Mouse (Mus musculus) liver, postnatal 0 days (tissue): ENCODE measurements around the gene Dnajc6. TPM values are rescaled to one million over a fixed set of nuclear protein-coding genes. Genes with fewer than 3 reads are reported as not detected.

Experiments
- ATAC-seq: fragments of 200-750 bp; cut with Nextera tagmentation; 2 replicates; pipeline ENCODE4 v1.8.0; 2017; ENCODE audit warnings: mild to moderate bottlenecking, moderate library complexity
- DNase-seq: peaks from one replicate; pipeline ENCODE4 v3.0.0-alpha.2; 2016
- H3K27ac ChIP-seq: fragments of 300-500 bp; sonication (generic); 2 replicates; pipeline ENCODE4 v1.5.1; 2014; ENCODE audit warnings: antibody characterized with exemption, moderate library complexity, mild to moderate bottlenecking, low read depth
- H3K27me3 ChIP-seq: fragments of 300-500 bp; sonication (generic); 2 replicates; pipeline ENCODE4 v1.6.1; 2014; ENCODE audit warnings: low read length, control low read depth, mixed read lengths; ENCODE audit not compliant: insufficient read depth
- H3K36me3 ChIP-seq: fragments of 300-500 bp; sonication (generic); replicated peaks from 2 replicates; pipeline ENCODE4 v1.6.1; 2014; ENCODE audit warnings: mild to moderate bottlenecking, control low read depth, low read length, moderate library complexity, mixed read lengths; ENCODE audit not compliant: insufficient read depth
- H3K4me1 ChIP-seq: fragments of 300-500 bp; sonication (generic); 2 replicates; pipeline ENCODE4 v1.6.1; 2014; ENCODE audit warnings: antibody characterized with exemption, mild to moderate bottlenecking, control low read depth; ENCODE audit not compliant: insufficient read depth
- H3K4me2 ChIP-seq: fragments of 300-500 bp; sonication (generic); 2 replicates; pipeline ENCODE4 v1.6.1; 2014; ENCODE audit warnings: low read depth, mild to moderate bottlenecking, low read length, moderate library complexity, mixed read lengths
- H3K4me3 ChIP-seq: fragments of 300-500 bp; sonication (generic); 2 replicates; pipeline ENCODE4 v1.5.1; 2014; ENCODE audit warnings: low read depth, low read length
- H3K9ac ChIP-seq: fragments of 300-500 bp; sonication (generic); replicated peaks from 2 replicates; pipeline ENCODE4 v1.6.1; 2014; ENCODE audit warnings: mild to moderate bottlenecking, moderate library complexity
- H3K9me3 ChIP-seq: fragments of 300-500 bp; sonication (generic); 2 replicates; pipeline ENCODE4 v1.6.1; 2016; ENCODE audit warnings: mild to moderate bottlenecking, control low read depth, low read length, mixed read lengths
- CTCF ChIP-seq: sonication (generic); IDR thresholded peaks from 2 replicates; pipeline ENCODE4 v1.5.1; 2016; ENCODE audit warnings: antibody characterized with exemption, low read depth
- EP300 ChIP-seq: IDR thresholded peaks from 2 replicates; pipeline ENCODE4 v1.6.1; 2016; ENCODE audit warnings: antibody characterized with exemption, low read depth, mild to moderate bottlenecking
- WGBS: fragments of 180-500 bp; shearing (Covaris S2); extraction: QIAGEN DNeasy Blood & Tissue Kit; methylation state at CpG from one replicate; pipeline ENCODE4 v1.1.7; 2014; ENCODE audit not compliant: insufficient replicate concordance; 5-methylcytosine and 5-hydroxymethylcytosine counted together
- polyA plus RNA-seq: library from polyadenylated mRNA; unstranded; fragments of >200 nt; fragmentation: Nextera tagmentation; extraction: Ambion mirVana; gene quantifications from 2 replicates; pipeline ENCODE4 v1.2.1, GENCODE M21; 2015

Gene Dnajc6
- polyA plus RNA-seq, 1 experiment from 2014 or later, result 0.16 TPM

DNA sequence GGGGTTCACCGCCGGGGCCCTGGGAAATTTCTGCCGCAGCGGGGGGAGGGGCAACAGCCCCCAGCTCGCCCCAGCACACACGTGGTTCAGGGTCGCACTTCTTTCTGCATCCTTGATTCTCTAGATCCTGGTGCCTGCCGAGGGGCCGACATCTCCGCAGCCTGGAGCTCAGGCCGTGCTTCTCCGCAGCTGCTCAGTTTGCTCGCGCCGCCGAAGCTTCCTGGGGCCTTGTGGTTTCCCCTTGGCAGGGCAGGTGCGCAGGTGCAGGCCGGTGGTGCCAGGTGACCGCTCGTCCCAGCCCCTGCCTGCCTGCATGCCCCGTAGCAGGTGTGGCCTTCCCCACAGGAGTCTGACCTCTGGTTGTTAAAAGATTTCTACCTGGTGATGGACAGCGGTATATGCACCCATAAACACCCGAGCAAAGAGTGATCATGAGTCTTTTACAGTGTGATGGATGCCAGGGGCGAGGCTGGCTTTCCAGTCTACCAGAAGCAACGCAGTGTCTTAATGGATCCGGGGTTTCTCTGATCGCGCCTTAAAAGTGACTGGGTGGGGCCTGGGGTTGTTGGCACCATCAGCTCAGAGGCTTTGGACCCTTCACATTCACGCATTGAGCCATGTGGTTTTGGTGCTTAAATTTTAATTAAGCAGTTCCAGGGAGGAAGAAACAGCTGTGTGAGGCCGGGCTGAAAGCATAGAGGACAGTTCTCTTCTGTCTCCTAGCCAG is 12.6 kb downstream of the Dnajc6 start:
- Histone ChIP-seq H3K36me3 (no peaks in the 10 kb centered on the region), H3K9me3 (no peaks in the 10 kb centered on the region), H3K9ac (peak overlapping the region; percentile 28; the same call in 1 of the 2 replicates), H3K27me3 (0 out of 2 replicates have a peak, but pooled peaks cover 2% of the 10 kb centered on the region), H3K4me3 (peak overlapping the region; percentile 42), H3K4me1 (0 out of 2 replicates have a peak, but pooled peaks cover 7% of the 10 kb centered on the region), H3K4me2 (peak overlapping the region; percentile 71), H3K27ac (no peak overlapping the region)
- no peak for ATAC-seq
- TF ChIP-seq EP300 (no peak), CTCF (no peak)
- WGBS, result 9% methylated on average over 30 of the region's 30 CpGs
- DNase-seq, result peak; percentile 24

DNA sequence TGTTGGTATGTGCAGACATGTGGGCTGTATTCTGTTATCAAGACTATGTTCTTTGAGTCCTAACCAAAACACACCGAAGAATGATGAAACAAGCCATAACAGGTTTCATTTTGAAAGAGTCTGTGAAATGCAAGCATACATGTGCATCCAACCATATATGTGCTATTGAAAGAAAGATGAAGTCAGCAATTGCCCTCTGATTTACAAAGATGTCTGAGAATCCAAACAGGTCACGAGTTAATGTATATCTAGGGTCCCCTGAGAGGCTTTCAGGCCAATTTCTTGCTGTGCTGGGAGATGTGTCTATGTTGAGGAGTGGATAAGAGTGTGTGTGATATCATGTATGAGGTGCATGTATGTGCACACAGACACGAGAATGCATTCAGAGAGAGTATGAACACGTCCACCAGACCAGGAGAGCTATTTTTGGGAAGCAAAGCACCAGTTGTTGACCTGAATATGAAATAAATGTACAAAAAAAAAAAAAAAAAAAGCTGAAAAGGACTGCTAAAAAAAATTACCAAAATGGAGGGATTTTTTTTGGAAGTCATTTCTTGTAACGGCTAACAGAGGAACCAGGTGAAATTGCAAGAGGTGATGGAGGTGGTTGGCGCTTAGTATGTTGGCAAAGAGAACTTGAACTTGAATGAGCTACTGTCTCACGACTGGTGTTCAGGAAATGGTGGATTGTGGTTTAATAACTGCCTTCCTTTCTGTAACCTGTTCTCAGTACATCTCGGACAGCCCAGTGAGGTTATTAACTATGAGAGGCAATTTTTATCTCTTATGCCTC is 13.9 kb downstream of the Dnajc6 start:
- Histone ChIP-seq H3K27ac (no peak overlapping the region), H3K9me3 (no peaks in the 10 kb centered on the region), H3K4me3 (no peak overlapping the region), H3K4me1 (0 out of 2 replicates have a peak, but pooled peaks cover 7% of the 10 kb centered on the region), H3K4me2 (no peak overlapping the region), H3K9ac (no peak overlapping the region), H3K36me3 (no peaks in the 10 kb centered on the region), H3K27me3 (0 out of 2 replicates have a peak, but pooled peaks cover 2% of the 10 kb centered on the region)
- 52% methylated on average over 8 of the region's 8 CpGs for WGBS
- ATAC-seq, result no peak
- no peak for DNase-seq
- TF ChIP-seq EP300 (no peak), CTCF (no peak)

DNA sequence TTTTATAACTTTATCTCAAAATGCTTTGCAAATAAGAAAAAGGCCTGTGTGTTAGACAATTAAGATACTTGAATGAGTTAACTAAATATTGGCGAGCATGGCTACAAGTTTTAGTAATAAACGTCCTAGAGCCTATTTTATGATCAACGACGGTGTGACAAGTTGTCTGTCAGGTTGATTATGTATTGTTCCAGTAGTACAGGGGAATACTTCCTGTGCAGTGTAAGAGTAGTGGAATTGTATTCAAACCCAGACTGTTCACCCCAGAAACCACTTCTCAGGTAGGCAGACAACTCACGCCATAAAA is 14.4 kb downstream of the Dnajc6 start:
- Histone ChIP-seq H3K9me3 (no peaks in the 10 kb centered on the region), H3K4me1 (0 out of 2 replicates have a peak, but pooled peaks cover 7% of the 10 kb centered on the region), H3K27me3 (0 out of 2 replicates have a peak, but pooled peaks cover 2% of the 10 kb centered on the region), H3K9ac (no peak overlapping the region), H3K4me3 (no peak overlapping the region), H3K36me3 (no peaks in the 10 kb centered on the region), H3K4me2 (no peak overlapping the region), H3K27ac (no peak overlapping the region)
- ATAC-seq, result no peak
- DNase-seq, result no peak
- TF ChIP-seq CTCF, result no peak
- TF ChIP-seq EP300, result no peak
- WGBS, result 47% methylated on average over 5 of the region's 5 CpGs

DNA sequence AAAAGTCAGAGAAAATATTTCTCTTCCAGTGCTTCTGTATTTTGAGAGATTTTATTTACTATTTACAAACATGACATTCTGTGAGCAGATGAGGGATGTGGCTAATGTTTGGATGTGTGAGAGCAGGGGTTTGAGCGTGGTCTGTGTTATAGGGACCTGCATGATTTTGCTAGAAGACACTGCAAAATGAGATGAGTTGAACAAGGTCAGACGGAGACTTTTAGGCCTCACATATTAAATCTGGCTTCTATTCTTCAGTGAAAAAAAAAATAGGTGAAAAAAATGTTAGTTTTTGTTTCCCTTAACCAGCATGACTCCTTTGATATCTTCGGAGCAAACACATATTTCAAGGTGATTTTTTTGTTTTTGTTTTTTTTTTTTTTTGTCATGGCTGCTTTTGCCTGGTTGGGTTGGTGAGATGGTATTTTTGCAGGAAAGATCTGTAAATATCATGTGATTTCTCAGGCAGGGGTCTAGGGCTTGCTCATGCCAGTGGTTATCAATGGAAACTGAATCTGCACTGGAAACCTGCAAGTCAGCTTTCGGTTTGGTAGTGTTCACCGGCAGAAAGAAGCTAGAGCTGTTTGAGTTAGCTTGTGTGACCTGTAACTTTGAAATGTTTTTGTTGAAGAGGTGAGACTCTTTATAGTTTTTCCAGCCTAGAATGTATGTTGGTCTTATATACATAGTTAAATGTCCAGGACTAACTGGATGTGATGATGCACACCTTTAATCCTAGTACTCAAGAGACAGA is 15.5 kb downstream of the Dnajc6 start:
- H3K4me3 ChIP-seq, result no peak overlapping the region
- no peak for DNase-seq
- no peak overlapping the region for H3K27ac ChIP-seq
- H3K36me3 ChIP-seq, result no peaks in the 10 kb centered on the region
- 0 out of 2 replicates have a peak, but pooled peaks cover 2% of the 10 kb centered on the region for H3K27me3 ChIP-seq
- H3K4me2 ChIP-seq, result no peak overlapping the region
- H3K9ac ChIP-seq, result no peak overlapping the region
- no peak for ATAC-seq
- 72% methylated on average over 5 of the region's 5 CpGs for WGBS
- TF ChIP-seq CTCF (no peak), EP300 (no peak)
- H3K9me3 ChIP-seq, result no peaks in the 10 kb centered on the region
- 0 out of 2 replicates have a peak, but pooled peaks cover 7% of the 10 kb centered on the region for H3K4me1 ChIP-seq

DNA sequence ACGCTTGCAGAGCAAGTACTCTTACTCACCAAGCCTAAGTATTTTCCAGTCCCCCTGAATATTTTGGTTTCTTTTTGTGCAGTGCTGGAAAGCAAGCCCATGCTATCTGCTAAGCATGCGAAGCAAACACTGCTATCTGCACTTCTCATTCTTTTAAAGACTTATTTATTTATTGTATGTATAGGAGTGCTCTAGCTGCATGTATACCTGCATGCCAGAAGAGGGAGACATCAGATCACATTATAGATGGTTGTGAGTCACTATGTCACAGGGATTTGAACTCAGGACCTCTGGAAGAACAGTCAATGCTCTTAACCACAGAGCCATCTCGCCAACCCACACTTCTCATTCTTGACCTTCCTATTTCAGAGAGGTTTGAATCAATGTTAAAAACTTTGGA is 16.8 kb downstream of the Dnajc6 start:
- H3K27ac ChIP-seq, result no peak overlapping the region
- no peak for DNase-seq
- TF ChIP-seq EP300, result no peak
- peak; percentile 21; the same call in 1 of the 2 replicates for TF ChIP-seq CTCF
- H3K4me3 ChIP-seq, result no peak overlapping the region
- H3K9ac ChIP-seq, result no peak overlapping the region
- H3K27me3 ChIP-seq, result 0 out of 2 replicates have a peak, but pooled peaks cover 2% of the 10 kb centered on the region
- H3K4me1 ChIP-seq, result 0 out of 2 replicates have a peak, but pooled peaks cover 7% of the 10 kb centered on the region
- no peak overlapping the region for H3K4me2 ChIP-seq
- no peaks in the 10 kb centered on the region for H3K9me3 ChIP-seq
- WGBS, result 79% methylated on average over 3 of the region's 3 CpGs
- H3K36me3 ChIP-seq, result no peaks in the 10 kb centered on the region
- ATAC-seq, result no peak

DNA sequence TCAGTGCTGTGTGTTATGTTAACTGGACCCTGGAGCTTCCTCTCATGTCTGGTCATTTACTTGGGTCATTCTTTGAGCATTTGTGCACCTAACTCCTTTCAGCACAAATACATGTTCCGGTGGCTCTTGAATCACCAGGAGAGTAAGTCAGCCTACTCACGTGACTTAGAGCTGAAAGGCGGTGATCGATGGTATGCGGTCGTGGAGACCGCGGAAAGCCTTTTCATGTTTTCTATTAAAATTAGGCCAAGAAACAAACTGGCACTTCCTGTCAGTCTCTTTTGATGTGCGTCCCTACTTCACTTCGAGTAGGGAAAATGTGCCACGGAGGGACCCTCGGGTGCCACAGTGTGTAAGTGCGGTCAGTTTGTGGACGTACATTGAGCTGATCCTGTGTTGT is 19.4 kb downstream of the Dnajc6 start:
- Histone ChIP-seq H3K4me3 (no peak overlapping the region), H3K27ac (no peak overlapping the region), H3K36me3 (no peaks in the 10 kb centered on the region), H3K4me2 (no peak overlapping the region), H3K9me3 (no peaks in the 10 kb centered on the region), H3K27me3 (no peaks in the 10 kb centered on the region), H3K4me1 (no peaks in the 10 kb centered on the region), H3K9ac (no peak overlapping the region)
- WGBS, result 90% methylated on average over 14 of the region's 14 CpGs
- DNase-seq (no peak), ATAC-seq (no peak)
- TF ChIP-seq CTCF (no peak), EP300 (no peak)
